Mouse (Mus musculus) G1E (cell line): ENCODE measurements around the gene Zfand3. TPM values are rescaled to one million over a fixed set of nuclear protein-coding genes. Genes with fewer than 3 reads are reported as not detected.

Experiments
- ATAC-seq: 2 replicates; pipeline ENCODE4 v1.8.0; 2016; ENCODE audit warnings: mild to moderate bottlenecking; ENCODE audit not compliant: insufficient number of reproducible peaks, poor library complexity, low FRiP score, severe bottlenecking; ENCODE audit errors: extremely low read depth
- DNase-seq: peaks from one replicate; pipeline ENCODE4 v3.0.0; 2012; ENCODE audit warnings: low spot score
- H3K27me3 ChIP-seq: 2 replicates; pipeline ENCODE4 v1.6.1; 2012; ENCODE audit warnings: mild to moderate bottlenecking, low read length, inconsistent platforms; ENCODE audit not compliant: insufficient read depth
- H3K36me3 ChIP-seq: replicated peaks from 2 replicates; pipeline ENCODE3; 2012; ENCODE audit warnings: mild to moderate bottlenecking, inconsistent platforms
- H3K4me1 ChIP-seq: 2 replicates; pipeline ENCODE4 v1.6.1; 2012; ENCODE audit warnings: low read depth, low read length, inconsistent platforms, mixed read lengths; ENCODE audit not compliant: insufficient read depth
- H3K4me3 ChIP-seq: 2 replicates; pipeline ENCODE4 v1.5.1; 2012; ENCODE audit warnings: low read depth, mild to moderate bottlenecking, inconsistent platforms, low read length, moderate library complexity, mixed read lengths
- H3K9me3 ChIP-seq: replicated peaks from 2 replicates; pipeline ENCODE4 v1.6.1; 2012; ENCODE audit warnings: inconsistent platforms
- CTCF ChIP-seq: IDR thresholded peaks from 2 replicates; pipeline ENCODE4 v1.5.1; 2012; ENCODE audit warnings: low read depth, low read length, inconsistent platforms, mixed read lengths
- GATA1 ChIP-seq: IDR thresholded peaks from 2 replicates; pipeline ENCODE4 v1.6.1; 2012; ENCODE audit warnings: borderline replicate concordance, low read length, inconsistent platforms, mixed read lengths
- GATA2 ChIP-seq: IDR thresholded peaks from 2 replicates; pipeline ENCODE4 v1.6.1; 2012; ENCODE audit warnings: low read depth, low read length, inconsistent platforms, borderline replicate concordance
- POLR2AphosphoS5 ChIP-seq: IDR thresholded peaks from 2 replicates; pipeline ENCODE4 v1.6.1; 2012; ENCODE audit warnings: low read depth, low read length, inconsistent platforms; ENCODE audit not compliant: insufficient replicate concordance
- TAL1 ChIP-seq: conservative IDR thresholded peaks from 2 replicates; pipeline ENCODE4 v1.6.1; 2012; ENCODE audit warnings: low read depth, low read length, inconsistent platforms, mixed read lengths
- polyA plus RNA-seq: library from polyadenylated mRNA; stranded (reverse); fragments of >175 nt; gene quantifications from 2 replicates; pipeline ENCODE4 v1.2.3, GENCODE M21; 2012
- total RNA-seq, 2 experiments: library from RNA; stranded (forward) in 1 of 2; stranded (reverse) in 1 of 2; fragments of 200-1000 nt in 1 of 2; fragments of >200 nt in 1 of 2; fragmentation: Nextera tagmentation in 1 of 2; gene quantifications; 2 replicates each; pipeline ENCODE4 v1.2.3; 2014 to 2017

Zfand3 gene
- total and polyA plus RNA-seq, 3 experiments, result 17.6 to 93.6 (median 49.2) TPM

GRCm38 (mm10) chr17:30112555-30113305, 108.2 kb downstream of the Zfand3 start:
- Histone ChIP-seq H3K4me3 (no peak overlapping the region), H3K9me3 (no peaks in the 10 kb centered on the region), H3K36me3 (peaks cover 33% of the 10 kb centered on the region), H3K4me1 (peaks cover 23% of the 10 kb centered on the region), H3K27me3 (no peaks in the 10 kb centered on the region)
- TF ChIP-seq GATA2 (no peak), TAL1 (no peak), GATA1 (no peak), CTCF (no peak), POLR2AphosphoS5 (no peak)
- DNase-seq (no peak), ATAC-seq (peak; percentile 40; the same call in 1 of the 2 replicates)

GRCm38 (mm10) chr17:30114761-30115160, 110.2 kb downstream of the Zfand3 start:
- Histone ChIP-seq H3K9me3 (no peaks in the 10 kb centered on the region), H3K36me3 (peaks cover 28% of the 10 kb centered on the region), H3K27me3 (no peaks in the 10 kb centered on the region), H3K4me1 (peaks cover 23% of the 10 kb centered on the region), H3K4me3 (no peak overlapping the region)
- DNase-seq, result no peak
- TF ChIP-seq CTCF, result no peak
- TF ChIP-seq GATA2, result no peak
- TF ChIP-seq GATA1, result no peak
- TF ChIP-seq TAL1, result no peak
- TF ChIP-seq POLR2AphosphoS5, result no peak
- ATAC-seq, result no peak

- H3K4me3 ChIP-seq, result no peak overlapping the region
- no peak for ATAC-seq
Observed at GRCm38 (mm10) chr17:30116226-30116625, 111.7 kb downstream of the Zfand3 start.

GRCm38 (mm10) chr17:30118036-30118435, 113.5 kb downstream of the Zfand3 start:
- Histone ChIP-seq H3K4me1 (peaks cover 10% of the 10 kb centered on the region), H3K36me3 (peaks cover 21% of the 10 kb centered on the region), H3K9me3 (no peaks in the 10 kb centered on the region), H3K4me3 (no peak overlapping the region), H3K27me3 (no peaks in the 10 kb centered on the region)
- DNase-seq (no peak), ATAC-seq (no peak)
- TF ChIP-seq POLR2AphosphoS5, result no peak
- no peak for TF ChIP-seq CTCF
- TF ChIP-seq GATA1, result no peak
- no peak for TF ChIP-seq TAL1
- TF ChIP-seq GATA2, result no peak

More at GRCm38 (mm10) chr17:30116226-30116625, 111.7 kb downstream of the Zfand3 start:
- Histone ChIP-seq H3K4me1 (peaks cover 23% of the 10 kb centered on the region), H3K27me3 (no peaks in the 10 kb centered on the region), H3K9me3 (no peaks in the 10 kb centered on the region), H3K36me3 (peaks cover 27% of the 10 kb centered on the region)
- no peak for DNase-seq
- TF ChIP-seq TAL1 (no peak), POLR2AphosphoS5 (no peak), CTCF (no peak), GATA2 (no peak), GATA1 (no peak)

GRCm38 (mm10) chr17:30122278-30122677, 117.7 kb downstream of the Zfand3 start:
- DNase-seq (no peak), ATAC-seq (no peak)

GRCm38 (mm10) chr17:30128456-30128855, 123.9 kb downstream of the Zfand3 start:
- H3K9me3 ChIP-seq, result no peaks in the 10 kb centered on the region
- DNase-seq (no peak), ATAC-seq (no peak)
- H3K27me3 ChIP-seq, result no peaks in the 10 kb centered on the region
- no peak overlapping the region for H3K4me3 ChIP-seq
- H3K36me3 ChIP-seq, result peaks cover 26% of the 10 kb centered on the region
- H3K4me1 ChIP-seq, result no peaks in the 10 kb centered on the region
- no peak for TF ChIP-seq CTCF

More at GRCm38 (mm10) chr17:30122278-30122677, 117.7 kb downstream of the Zfand3 start:
- H3K27me3 ChIP-seq, result no peaks in the 10 kb centered on the region
- TF ChIP-seq TAL1 (no peak), POLR2AphosphoS5 (no peak), CTCF (no peak), GATA2 (no peak), GATA1 (no peak)
- no peak overlapping the region for H3K4me3 ChIP-seq
- H3K4me1 ChIP-seq, result 0 out of 2 replicates have a peak, but pooled peaks cover 2% of the 10 kb centered on the region
- peaks cover 14% of the 10 kb centered on the region for H3K36me3 ChIP-seq
- H3K9me3 ChIP-seq, result no peaks in the 10 kb centered on the region
